Mouse (Mus musculus) kidney, adult 2 months (tissue): ENCODE data around the gene Coa7. TPM values are rescaled to one million over a fixed set of nuclear protein-coding genes. Genes with fewer than 3 reads are reported as not detected.

Experiments used
- DNase-seq: peaks from one replicate; pipeline ENCODE4 v3.0.0; 2021
- H3K27ac ChIP-seq: fragments of 200-500 bp; 2 replicates; pipeline ENCODE4 v1.5.1; 2012; ENCODE audit warnings: low read depth, low read length, control low read depth, inconsistent platforms; ENCODE audit not compliant: insufficient read depth
- H3K27me3 ChIP-seq: fragments of 200-500 bp; replicated peaks from 2 replicates; pipeline ENCODE4 v1.6.1; 2012; ENCODE audit warnings: mild to moderate bottlenecking, moderate library complexity, low read length, inconsistent platforms; ENCODE audit not compliant: control insufficient read depth, insufficient read depth
- H3K36me3 ChIP-seq: fragments of 200-500 bp; 2 replicates; pipeline ENCODE4 v1.6.1; 2012; ENCODE audit warnings: mild to moderate bottlenecking, moderate library complexity, low read length, inconsistent platforms; ENCODE audit not compliant: control insufficient read depth, insufficient read depth
- H3K4me1 ChIP-seq: fragments of 200-500 bp; 2 replicates; pipeline ENCODE4 v1.6.1; 2011; ENCODE audit warnings: low read length; ENCODE audit not compliant: control insufficient read depth, insufficient read depth
- H3K4me3 ChIP-seq: fragments of 200-500 bp; 2 replicates; pipeline ENCODE4 v1.5.1; 2011; ENCODE audit warnings: mild to moderate bottlenecking, low read depth, low read length, control low read depth; ENCODE audit not compliant: insufficient read depth
- CTCF ChIP-seq: fragments of 200-500 bp; conservative IDR thresholded peaks from 2 replicates; pipeline ENCODE4 v1.5.1; 2011; ENCODE audit warnings: low read depth, mild to moderate bottlenecking, control low read depth, low read length, moderate library complexity, mixed read lengths; ENCODE audit not compliant: insufficient read depth, insufficient read length
- POLR2A ChIP-seq: fragments of 200-500 bp; IDR thresholded peaks from one replicate; pipeline ENCODE4 v1.6.1; 2011; ENCODE audit warnings: low read depth, low read length, control low read depth
- WGBS: fragments of 180-500 bp; shearing (Covaris S2); methylation state at CpG from one replicate; pipeline ENCODE4 v1.1.7; 2018; 5-methylcytosine and 5-hydroxymethylcytosine counted together
- polyA plus RNA-seq: library from polyadenylated mRNA; depleted of rRNA; stranded (reverse); fragments of >200 nt; gene quantifications from 2 replicates; pipeline ENCODE4 v1.2.3, GENCODE M21; 2012

The Coa7 gene
- polyA plus RNA-seq, 1 experiment = 21.2 TPM

DNA sequence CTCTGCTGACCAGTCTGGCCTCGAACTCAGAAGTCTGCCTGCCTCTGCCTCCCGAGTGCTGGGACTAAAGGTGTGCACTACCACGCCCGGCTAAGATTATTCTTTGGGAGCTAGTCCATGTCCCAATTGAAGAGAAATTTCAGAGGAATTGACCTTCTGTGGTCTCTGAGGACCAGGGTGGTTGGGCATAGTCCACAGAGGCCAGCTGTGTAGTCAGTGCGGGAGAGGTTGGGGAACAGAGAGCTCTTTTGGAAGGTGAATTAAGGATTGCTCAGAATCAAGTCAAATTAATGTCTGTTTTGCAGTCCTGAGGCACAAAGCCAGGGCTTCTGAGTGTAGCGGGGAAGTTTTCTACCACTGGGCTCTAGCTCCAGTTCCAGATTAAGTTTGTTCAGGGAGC lies 1.9 kb downstream of the Coa7 start:
- no peak overlapping the region for H3K4me3 ChIP-seq
- H3K27me3 ChIP-seq = no peaks in the 10 kb centered on the region
- no peaks in the 10 kb centered on the region; the same call in 1 of the 2 replicates for H3K36me3 ChIP-seq
- no peak overlapping the region for H3K27ac ChIP-seq
- DNase-seq = no peak
- peaks cover 3% of the 10 kb centered on the region; the same call in 1 of the 2 replicates for H3K4me1 ChIP-seq
- TF ChIP-seq POLR2A = no peak
- no peak for TF ChIP-seq CTCF
- WGBS = 83% methylated on average over 6 of the region's 6 CpGs

DNA sequence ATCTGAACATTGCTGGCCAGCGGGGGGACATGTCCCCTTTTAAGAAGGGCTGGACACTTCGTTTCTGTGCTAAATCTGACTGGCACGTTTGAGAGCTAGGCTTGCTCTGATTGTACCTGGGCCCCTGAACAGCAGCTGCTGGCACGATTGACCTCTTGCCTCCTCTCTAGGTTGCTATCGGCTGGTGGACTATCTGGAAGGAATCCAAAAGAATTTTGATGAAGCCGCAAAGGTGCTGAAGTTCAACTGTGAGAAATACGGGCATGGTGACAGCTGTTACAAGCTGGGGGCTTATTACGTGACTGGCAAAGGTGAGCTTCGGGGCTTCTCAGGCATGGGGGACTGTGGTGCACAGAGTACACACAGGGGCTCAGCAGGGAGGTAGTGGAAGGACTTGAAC lies 4.1 kb downstream of the Coa7 start:
- Histone ChIP-seq H3K27me3 (no peaks in the 10 kb centered on the region), H3K4me1 (peaks cover 3% of the 10 kb centered on the region; the same call in 1 of the 2 replicates), H3K36me3 (no peaks in the 10 kb centered on the region; the same call in 1 of the 2 replicates), H3K27ac (no peak overlapping the region), H3K4me3 (no peak overlapping the region)
- WGBS = 53% methylated on average over 9 of the region's 9 CpGs
- DNase-seq = peak; percentile 62
- TF ChIP-seq CTCF (no peak), POLR2A (no peak)

DNA sequence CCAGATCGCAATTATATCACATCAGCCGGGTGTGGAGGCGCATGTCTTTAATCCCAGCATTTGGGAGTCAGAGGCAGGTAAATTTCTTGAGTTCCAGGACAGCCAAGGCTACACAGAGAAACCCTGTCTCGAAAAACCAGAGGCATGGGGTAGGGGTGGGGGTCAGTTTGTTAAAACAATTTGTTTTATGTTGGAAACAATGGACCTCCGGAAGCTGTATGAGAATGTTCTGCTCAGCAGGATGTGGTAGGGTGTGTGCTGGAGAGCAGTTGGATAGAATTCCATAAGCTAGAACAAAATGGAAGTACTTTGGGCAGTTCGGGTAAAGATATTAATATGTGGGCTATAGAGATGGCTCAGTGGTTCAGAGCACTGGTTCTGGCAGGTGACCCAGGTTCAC lies 7.5 kb downstream of the Coa7 start:
- Histone ChIP-seq H3K36me3 (no peaks in the 10 kb centered on the region; the same call in 1 of the 2 replicates), H3K4me1 (no peaks in the 10 kb centered on the region; the same call in 1 of the 2 replicates), H3K27me3 (no peaks in the 10 kb centered on the region), H3K4me3 (no peak overlapping the region), H3K27ac (no peak overlapping the region)
- TF ChIP-seq POLR2A (no peak), CTCF (no peak)
- 75% methylated on average over 6 of the region's 6 CpGs for WGBS
- DNase-seq = no peak

DNA sequence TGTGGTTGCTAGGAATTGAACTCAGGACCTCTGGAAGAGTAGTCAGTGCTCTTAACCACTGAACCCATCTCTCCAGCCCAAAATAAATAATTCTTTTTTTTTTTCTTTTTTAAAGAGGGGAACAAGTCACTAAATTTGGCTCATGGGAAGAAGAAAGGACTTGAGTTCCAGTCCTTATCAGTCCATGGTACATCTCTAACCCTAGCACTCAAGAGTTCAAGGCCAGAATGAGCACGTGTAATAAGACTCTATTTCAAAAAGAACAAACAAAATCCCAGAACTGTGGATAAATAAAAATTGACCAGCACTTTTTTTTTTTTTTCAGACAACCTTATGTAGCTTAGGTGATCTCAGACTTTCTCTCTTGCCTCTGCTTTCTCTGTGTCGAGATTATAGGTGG lies 8.8 kb downstream of the Coa7 start:
- no peak for TF ChIP-seq CTCF
- no peak for TF ChIP-seq POLR2A
- Histone ChIP-seq H3K27ac (no peak overlapping the region), H3K4me3 (no peak overlapping the region), H3K27me3 (no peaks in the 10 kb centered on the region), H3K4me1 (no peaks in the 10 kb centered on the region), H3K36me3 (no peaks in the 10 kb centered on the region; the same call in 1 of the 2 replicates)
- no peak for DNase-seq
- WGBS = 72% methylated on average over 2 of the region's 2 CpGs

DNA sequence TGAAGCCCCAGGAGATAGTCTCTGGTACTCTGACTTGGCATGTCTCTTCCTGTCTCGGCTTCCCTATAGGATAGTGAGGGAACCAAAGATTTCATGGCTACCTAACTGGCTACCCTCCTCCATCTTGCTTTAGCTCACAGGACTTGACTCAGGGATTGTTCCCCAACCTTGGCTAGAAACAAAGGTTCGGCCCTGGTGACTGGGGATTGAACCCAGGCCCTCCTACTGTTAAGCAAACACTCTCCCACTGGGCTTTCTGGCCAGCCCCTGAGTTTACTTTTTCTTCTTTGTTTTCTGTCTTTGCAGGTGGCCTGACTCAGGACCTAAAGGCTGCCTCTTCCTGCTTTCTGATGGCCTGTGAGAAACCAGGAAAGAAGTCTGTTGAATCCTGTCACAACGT lies 9.9 kb downstream of the Coa7 start:
- H3K27ac ChIP-seq = no peak overlapping the region
- no peaks in the 10 kb centered on the region for H3K27me3 ChIP-seq
- 66% methylated on average over 3 of the region's 3 CpGs for WGBS
- TF ChIP-seq CTCF = no peak
- TF ChIP-seq POLR2A = no peak
- no peaks in the 10 kb centered on the region for H3K4me1 ChIP-seq
- DNase-seq = no peak
- H3K4me3 ChIP-seq = no peak overlapping the region
- no peaks in the 10 kb centered on the region for H3K36me3 ChIP-seq

DNA sequence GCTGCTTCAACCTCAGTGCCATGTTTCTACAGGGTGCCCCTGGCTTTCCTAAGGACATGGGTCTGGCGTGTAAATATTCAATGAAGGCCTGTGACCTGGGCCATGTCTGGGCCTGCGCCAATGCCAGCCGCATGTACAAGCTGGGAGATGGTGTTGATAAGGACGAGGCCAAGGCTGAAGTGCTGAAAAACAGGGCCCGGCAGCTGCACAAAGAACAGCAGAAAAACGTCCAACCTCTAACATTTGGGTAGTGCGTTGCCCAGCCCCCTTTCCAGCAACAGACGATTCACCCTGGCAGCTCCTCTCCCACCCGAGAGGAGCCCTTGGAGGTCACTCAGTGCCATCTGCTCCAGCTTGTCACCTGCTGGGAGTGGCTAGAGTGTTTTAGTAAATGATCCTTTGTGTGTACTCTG lies 10.4 kb downstream of the Coa7 start:
- WGBS = 73% methylated on average over 9 of the region's 9 CpGs
- Histone ChIP-seq H3K4me3 (no peak overlapping the region), H3K36me3 (no peaks in the 10 kb centered on the region), H3K27ac (no peak overlapping the region), H3K4me1 (no peaks in the 10 kb centered on the region), H3K27me3 (no peaks in the 10 kb centered on the region)
- no peak for DNase-seq
- TF ChIP-seq POLR2A = no peak

DNA sequence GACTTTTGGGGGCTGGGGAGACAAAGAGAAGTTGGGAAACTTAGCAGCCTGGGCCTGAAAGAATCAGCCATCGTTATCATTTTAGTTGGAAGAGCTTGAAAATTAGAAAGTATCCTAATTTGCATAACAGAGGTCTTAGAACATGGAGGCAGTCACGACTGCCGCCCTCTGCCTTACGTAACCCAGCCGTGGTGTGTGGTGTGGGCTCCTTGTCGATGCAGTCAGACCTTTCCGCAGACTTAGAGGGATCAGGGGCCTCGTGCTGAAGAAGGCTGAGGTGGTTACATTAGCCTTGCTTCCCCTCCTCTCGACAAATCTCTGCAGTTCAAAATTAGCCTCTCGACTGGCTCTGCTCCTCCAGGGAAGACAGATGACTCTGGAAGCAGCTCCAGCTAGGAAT lies 10.9 kb downstream of the Coa7 start:
- H3K27me3 ChIP-seq = no peaks in the 10 kb centered on the region
- no peaks in the 10 kb centered on the region for H3K36me3 ChIP-seq
- no peaks in the 10 kb centered on the region for H3K4me1 ChIP-seq
- H3K4me3 ChIP-seq = no peak overlapping the region
- TF ChIP-seq POLR2A (no peak), CTCF (no peak)
- DNase-seq = no peak
- H3K27ac ChIP-seq = no peak overlapping the region
- WGBS = 79% methylated on average over 10 of the region's 10 CpGs

DNA sequence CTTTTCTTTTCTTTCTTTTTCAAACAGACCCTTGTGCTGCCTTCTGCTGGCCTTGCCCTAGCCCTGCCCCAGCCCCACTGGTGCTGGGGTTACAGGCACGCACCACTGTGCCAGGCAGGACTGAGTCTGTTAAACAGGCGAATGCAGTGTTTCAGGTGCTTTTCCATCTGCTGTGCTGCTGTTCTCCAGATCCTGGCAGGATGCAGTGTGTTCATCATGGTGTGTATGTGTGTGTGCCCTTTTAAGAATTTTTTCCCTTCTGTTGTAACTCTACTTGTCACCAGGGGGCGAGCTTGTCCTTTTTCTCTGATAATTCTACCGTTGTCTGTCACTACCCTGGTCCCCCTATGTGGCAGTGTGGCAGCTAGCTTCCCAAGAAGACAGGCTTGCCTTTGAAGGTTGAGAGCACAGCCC lies 11.3 kb downstream of the Coa7 start:
- H3K4me1 ChIP-seq = no peaks in the 10 kb centered on the region
- no peak overlapping the region for H3K27ac ChIP-seq
- H3K36me3 ChIP-seq = no peaks in the 10 kb centered on the region
- no peak overlapping the region for H3K4me3 ChIP-seq
- DNase-seq = peak; percentile 59
- TF ChIP-seq POLR2A = no peak
- TF ChIP-seq CTCF = peak; percentile 68
- 20% methylated on average over 4 of the region's 4 CpGs for WGBS
- no peaks in the 10 kb centered on the region for H3K27me3 ChIP-seq
